Comparison of ENCODE assay signal across 11 mouse cellular contexts in the genomic region with DNA sequence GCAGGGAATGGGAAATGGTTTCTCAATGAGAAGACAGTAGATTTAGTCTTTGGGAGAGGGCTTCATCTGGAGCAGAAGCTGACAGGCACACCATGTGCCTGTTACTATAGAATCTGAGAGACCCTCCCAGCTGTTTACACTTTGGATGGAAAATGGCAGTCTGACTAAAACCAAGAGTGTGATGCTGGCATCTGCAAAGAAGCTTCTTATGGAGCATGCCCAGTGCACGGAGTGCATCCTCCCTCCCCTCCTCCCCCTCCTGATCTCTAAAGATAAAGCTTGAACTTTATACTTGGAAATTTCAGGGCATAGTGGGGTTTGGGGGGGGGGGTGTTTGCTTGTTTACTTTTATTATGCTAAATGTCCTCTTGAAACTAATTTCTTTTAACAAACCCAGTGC.
DNase-seq lines count a peak whose midpoint lies in the region; ATAC-seq and TF ChIP-seq lines count a peak whose summit lies in the region.
"Had no signal": no experiment of that assay in that cellular context is flagged by ENCODE, and none has a peak within 500 bp of the region (broad histone marks: within the 10 kb centered on the region; RNA-seq: fewer than 3 reads in every experiment).

No protein-coding gene starts in this region.

- no peaks in the 10 kb centered on the region for H3K9me3 ChIP-seq in heart, postnatal 0 days (replicated peaks; ENCODE audit: control insufficient read depth, low read length)
- H3K9me3 ChIP-seq in midbrain, embryonic 13.5 days, result no peaks in the 10 kb centered on the region
- H3K9me3 ChIP-seq in midbrain, embryonic 10.5 days (replicated peaks), result no peaks in the 10 kb centered on the region
- H3K9me3 ChIP-seq in hindbrain, postnatal 0 days (ENCODE audit: low read length), result no peaks in the 10 kb centered on the region
- H3K9me3 ChIP-seq: heart, embryonic 10.5 days; liver, embryonic 13.5 days had no signal

- no peak overlapping the region for H3K27ac ChIP-seq in heart, postnatal 0 days (ENCODE audit: low read depth)
- no peak overlapping the region for H3K27ac ChIP-seq in midbrain, embryonic 13.5 days
- H3K27ac ChIP-seq in midbrain, embryonic 10.5 days (replicated peaks), result no peak overlapping the region
- H3K27ac ChIP-seq in hindbrain, postnatal 0 days, result peak overlapping the region; percentile 77; the same call in 1 of the 2 replicates
- H3K27ac ChIP-seq: heart, embryonic 10.5 days; liver, embryonic 13.5 days had no signal

- WGBS in heart, postnatal 0 days, result 62% methylated on average over 1 of the region's 1 CpGs
- WGBS in midbrain, embryonic 13.5 days, result 65% methylated on average over 1 of the region's 1 CpGs
- 55% methylated on average over 1 of the region's 1 CpGs for whole genome bisulfite sequencing in midbrain, embryonic 10.5 days
- 60% methylated on average over 1 of the region's 1 CpGs for WGBS in hindbrain, postnatal 0 days

- no peaks in the 10 kb centered on the region for H3K27me3 ChIP-seq in heart, postnatal 0 days (ENCODE audit: control insufficient read depth, insufficient read depth, low read length)
- H3K27me3 ChIP-seq in midbrain, embryonic 13.5 days, result no peaks in the 10 kb centered on the region
- H3K27me3 ChIP-seq in midbrain, embryonic 10.5 days (ENCODE audit: low read depth, poor library complexity, severe bottlenecking), result 0 out of 2 replicates have a peak, but pooled peaks cover 7% of the 10 kb centered on the region
- H3K27me3 ChIP-seq in hindbrain, postnatal 0 days (ENCODE audit: insufficient read depth, low read length), result no peaks in the 10 kb centered on the region
- H3K27me3 ChIP-seq: liver, embryonic 13.5 days had no signal

- H3K4me2 ChIP-seq in heart, postnatal 0 days (ENCODE audit: low read depth, low read length), result peak overlapping the region; percentile 48; the same call in 1 of the 2 replicates
- peak overlapping the region; percentile 57 for H3K4me2 ChIP-seq in midbrain, embryonic 13.5 days (replicated peaks)
- peak overlapping the region; percentile 63 for H3K4me2 ChIP-seq in hindbrain, postnatal 0 days (ENCODE audit: low read depth, low read length)
- H3K4me2 ChIP-seq: liver, embryonic 13.5 days had no signal

- H3K4me3 ChIP-seq in heart, postnatal 0 days (ENCODE audit: low read depth, low read length), result no peak overlapping the region
- no peak overlapping the region; the same call in 1 of the 2 replicates for H3K4me3 ChIP-seq in midbrain, embryonic 13.5 days (replicated peaks)
- H3K4me3 ChIP-seq in midbrain, embryonic 10.5 days, result no peak overlapping the region
- H3K4me3 ChIP-seq in hindbrain, postnatal 0 days (ENCODE audit: low read length), result peak overlapping the region; percentile 42
- H3K4me3 ChIP-seq: liver, embryonic 13.5 days had no signal

- no peak for TF ChIP-seq EP300 in heart, postnatal 0 days (IDR thresholded peaks at IDR 0.05; ENCODE audit: low read depth)

- no peak for TF ChIP-seq CTCF in heart, postnatal 0 days (IDR thresholded peaks at IDR 0.05; ENCODE audit: low read depth)
- TF ChIP-seq CTCF in hindbrain, postnatal 0 days (IDR thresholded peaks at IDR 0.05; ENCODE audit: low read depth), result no peak

- no peak for ATAC-seq in heart, postnatal 0 days (ENCODE audit: insufficient read depth, low read depth)
- ATAC-seq in midbrain, embryonic 13.5 days, result no peak
- ATAC-seq in hindbrain, postnatal 0 days, result peak; percentile 60; the same call in 1 of the 2 replicates
- ATAC-seq: CD4-positive, CD25-positive, alpha-beta regulatory T cell, adult 4 months had no signal

- H3K4me1 ChIP-seq in heart, postnatal 0 days (ENCODE audit: control insufficient read depth, insufficient read depth), result peaks cover 11% of the 10 kb centered on the region; the same call in 1 of the 2 replicates
- H3K4me1 ChIP-seq in midbrain, embryonic 13.5 days (replicated peaks), result peaks cover 25% of the 10 kb centered on the region
- H3K4me1 ChIP-seq in midbrain, embryonic 10.5 days, result peaks cover 31% of the 10 kb centered on the region
- peaks cover 9% of the 10 kb centered on the region; the same call in 1 of the 2 replicates for H3K4me1 ChIP-seq in hindbrain, postnatal 0 days (ENCODE audit: insufficient read depth, low read length)
- H3K4me1 ChIP-seq: liver, embryonic 13.5 days had no signal

- H3K36me3 ChIP-seq in heart, postnatal 0 days (replicated peaks; ENCODE audit: control insufficient read depth, insufficient read depth, low read length), result no peaks in the 10 kb centered on the region
- H3K36me3 ChIP-seq in midbrain, embryonic 13.5 days, result no peaks in the 10 kb centered on the region
- H3K36me3 ChIP-seq in midbrain, embryonic 10.5 days, result no peaks in the 10 kb centered on the region
- no peaks in the 10 kb centered on the region for H3K36me3 ChIP-seq in hindbrain, postnatal 0 days (ENCODE audit: insufficient read depth, low read length)
- H3K36me3 ChIP-seq: heart, embryonic 10.5 days; liver, embryonic 13.5 days had no signal

- H3K9ac ChIP-seq in heart, postnatal 0 days (replicated peaks; ENCODE audit: low read depth, low read length), result no peak overlapping the region
- no peak overlapping the region for H3K9ac ChIP-seq in midbrain, embryonic 13.5 days (replicated peaks)
- 0 out of 2 replicates have a peak overlapping the region, but pooled peaks have one; percentile 56 for H3K9ac ChIP-seq in hindbrain, postnatal 0 days (replicated peaks; ENCODE audit: low read length)
- H3K9ac ChIP-seq: liver, embryonic 13.5 days had no signal

- no peak for DNase-seq in heart, postnatal 0 days (ENCODE audit: low spot score)
- no peak for DNase-seq in heart, adult 8-10 months (ENCODE audit: low spot score)
- no peak for DNase-seq in midbrain, embryonic 10.5 days (ENCODE audit: low spot score)
- DNase-seq in hindbrain, postnatal 0 days (ENCODE audit: low spot score), result peak; percentile 60
- no peak for DNase-seq in gastrocnemius, adult 18-20 months (ENCODE audit: low spot score)
- DNase-seq in thymus, postnatal 4 days, result no peak
- DNase-seq: liver, embryonic 13.5 days; thymus, adult 18-20 months had no signal
